Mouse (Mus musculus) midbrain, embryonic 13.5 days (tissue): ENCODE measurements at regions not wholly inside any gene's neighbourhood (a gene's known extent, or its start where the extent isn't known, plus 50 kb on each side); places are given as distances from the start of the nearest gene placed in this dataset.
A peak's percentile ranks its signal among the peaks of the same experiment; 100 is the strongest.

Source experiments
- ATAC-seq: fragments of 200-750 bp; cut with Nextera tagmentation; 2 replicates; pipeline ENCODE4 v1.8.0; 2017; ENCODE audit warnings: mild to moderate bottlenecking, moderate TSS enrichment, moderate library complexity
- H3K27ac ChIP-seq: fragments of 300-500 bp; sonication (generic); 2 replicates; pipeline ENCODE4 v1.5.1; 2015; ENCODE audit warnings: inconsistent platforms, mild to moderate bottlenecking, moderate library complexity
- H3K27me3 ChIP-seq: fragments of 300-500 bp; sonication (generic); 2 replicates; pipeline ENCODE4 v1.6.1; 2015; ENCODE audit warnings: mild to moderate bottlenecking, inconsistent platforms
- H3K36me3 ChIP-seq: fragments of 300-500 bp; sonication (generic); 2 replicates; pipeline ENCODE4 v1.6.1; 2015; ENCODE audit warnings: mild to moderate bottlenecking, inconsistent platforms
- H3K4me1 ChIP-seq: fragments of 300-500 bp; sonication (generic); replicated peaks from 2 replicates; pipeline ENCODE4 v1.6.1; 2015; ENCODE audit warnings: inconsistent platforms
- H3K4me2 ChIP-seq: fragments of 300-500 bp; sonication (generic); replicated peaks from 2 replicates; pipeline ENCODE4 v1.6.1; 2015; ENCODE audit warnings: moderate library complexity, mild to moderate bottlenecking, inconsistent platforms
- H3K4me3 ChIP-seq: fragments of 300-500 bp; sonication (generic); replicated peaks from 2 replicates; pipeline ENCODE4 v1.5.1; 2015; ENCODE audit warnings: mild to moderate bottlenecking, inconsistent platforms
- H3K9ac ChIP-seq: fragments of 300-500 bp; sonication (generic); replicated peaks from 2 replicates; pipeline ENCODE4 v1.6.1; 2015; ENCODE audit warnings: mild to moderate bottlenecking, inconsistent platforms
- H3K9me3 ChIP-seq: fragments of 300-500 bp; sonication (generic); 2 replicates; pipeline ENCODE4 v1.6.1; 2016; ENCODE audit warnings: mild to moderate bottlenecking, inconsistent platforms
- WGBS: fragments of 180-500 bp; shearing (Covaris S2); methylation state at CpG from one replicate; pipeline ENCODE4 v1.1.7; 2015; 5-methylcytosine and 5-hydroxymethylcytosine counted together

- H3K9ac ChIP-seq: no peak overlapping the region
- no peaks in the 10 kb centered on the region for H3K4me1 ChIP-seq
- H3K4me3 ChIP-seq: no peak overlapping the region
- H3K4me2 ChIP-seq: no peak overlapping the region
- ATAC-seq: no peak
- 78% methylated on average over 14 of the region's 14 CpGs for WGBS
- no peaks in the 10 kb centered on the region for H3K27me3 ChIP-seq
- no peaks in the 10 kb centered on the region for H3K36me3 ChIP-seq
- no peaks in the 10 kb centered on the region for H3K9me3 ChIP-seq
- H3K27ac ChIP-seq: no peak overlapping the region
These were observed 118.5 kb upstream of the Ces5a start for GRCm38 (mm10) chr8:93653913-93654705.

GRCm38 (mm10) chr8:93655752-93656151 is 120.1 kb upstream of the Ces5a start:
- Histone ChIP-seq H3K4me1 (no peaks in the 10 kb centered on the region), H3K9ac (no peak overlapping the region), H3K9me3 (no peaks in the 10 kb centered on the region), H3K4me3 (no peak overlapping the region), H3K27me3 (no peaks in the 10 kb centered on the region; the same call in 1 of the 2 replicates), H3K36me3 (no peaks in the 10 kb centered on the region), H3K4me2 (no peak overlapping the region), H3K27ac (no peak overlapping the region)
- no peak for ATAC-seq
- 91% methylated on average over 9 of the region's 9 CpGs for WGBS

- Histone ChIP-seq H3K27ac (no peak overlapping the region), H3K9me3 (no peaks in the 10 kb centered on the region), H3K27me3 (no peaks in the 10 kb centered on the region; the same call in 1 of the 2 replicates), H3K4me2 (peak overlapping the region; percentile 56), H3K36me3 (no peaks in the 10 kb centered on the region), H3K9ac (peak overlapping the region; percentile 45; the same call in 1 of the 2 replicates), H3K4me3 (peak overlapping the region; percentile 31), H3K4me1 (peaks cover 10% of the 10 kb centered on the region; the same call in 1 of the 2 replicates)
- ATAC-seq: peak; percentile 97
- 2% methylated on average over 14 of the region's 15 CpGs for WGBS
These were observed 126.1 kb upstream of the Ces5a start for GRCm38 (mm10) chr8:93661739-93662138.

GRCm38 (mm10) chr8:93662219-93662618 is 126.6 kb upstream of the Ces5a start:
- no peaks in the 10 kb centered on the region; the same call in 1 of the 2 replicates for H3K27me3 ChIP-seq
- H3K36me3 ChIP-seq: no peaks in the 10 kb centered on the region
- peaks cover 10% of the 10 kb centered on the region; the same call in 1 of the 2 replicates for H3K4me1 ChIP-seq
- H3K4me2 ChIP-seq: peak overlapping the region; percentile 56
- ATAC-seq: peak; percentile 47
- peak overlapping the region; percentile 31; the same call in 1 of the 2 replicates for H3K4me3 ChIP-seq
- no peak overlapping the region for H3K27ac ChIP-seq
- no peaks in the 10 kb centered on the region for H3K9me3 ChIP-seq
- H3K9ac ChIP-seq: peak overlapping the region; percentile 45; the same call in 1 of the 2 replicates
- 82% methylated on average over 5 of the region's 5 CpGs for WGBS

GRCm38 (mm10) chr8:93663851-93664250 is 128.2 kb upstream of the Ces5a start:
- H3K4me2 ChIP-seq: no peak overlapping the region
- 85% methylated on average over 4 of the region's 4 CpGs for WGBS
- no peak overlapping the region for H3K4me3 ChIP-seq
- H3K4me1 ChIP-seq: peaks cover 10% of the 10 kb centered on the region; the same call in 1 of the 2 replicates
- no peaks in the 10 kb centered on the region for H3K36me3 ChIP-seq
- no peak overlapping the region for H3K9ac ChIP-seq
- no peaks in the 10 kb centered on the region; the same call in 1 of the 2 replicates for H3K27me3 ChIP-seq
- no peak overlapping the region for H3K27ac ChIP-seq
- no peak for ATAC-seq
- no peaks in the 10 kb centered on the region for H3K9me3 ChIP-seq

- H3K27me3 ChIP-seq: no peaks in the 10 kb centered on the region
- H3K9ac ChIP-seq: no peak overlapping the region
- H3K4me3 ChIP-seq: no peak overlapping the region
- H3K4me2 ChIP-seq: no peak overlapping the region
- H3K4me1 ChIP-seq: no peaks in the 10 kb centered on the region
- no peaks in the 10 kb centered on the region for H3K9me3 ChIP-seq
- ATAC-seq: no peak
- WGBS: 70% methylated on average over 7 of the region's 7 CpGs
- H3K36me3 ChIP-seq: no peaks in the 10 kb centered on the region
- H3K27ac ChIP-seq: no peak overlapping the region
These were observed 132.7 kb upstream of the Ces5a start for GRCm38 (mm10) chr8:93668306-93668705.

- H3K4me3 ChIP-seq: no peak overlapping the region
- H3K9me3 ChIP-seq: no peaks in the 10 kb centered on the region
- H3K36me3 ChIP-seq: no peaks in the 10 kb centered on the region
- no peak overlapping the region for H3K9ac ChIP-seq
- WGBS: 69% methylated on average over 3 of the region's 3 CpGs
- no peaks in the 10 kb centered on the region for H3K27me3 ChIP-seq
- ATAC-seq: no peak
- no peak overlapping the region for H3K27ac ChIP-seq
- H3K4me2 ChIP-seq: no peak overlapping the region
- H3K4me1 ChIP-seq: no peaks in the 10 kb centered on the region
These were observed 135.0 kb upstream of the Gnao1 start for GRCm38 (mm10) chr8:93674721-93675120.

- Histone ChIP-seq H3K9me3 (no peaks in the 10 kb centered on the region), H3K27me3 (no peaks in the 10 kb centered on the region), H3K4me2 (no peak overlapping the region), H3K27ac (no peak overlapping the region), H3K36me3 (no peaks in the 10 kb centered on the region), H3K9ac (no peak overlapping the region), H3K4me3 (no peak overlapping the region), H3K4me1 (0 out of 2 replicates have a peak, but pooled peaks cover 7% of the 10 kb centered on the region)
- 83% methylated on average over 12 of the region's 12 CpGs for WGBS
- ATAC-seq: no peak
These were observed 125.9 kb upstream of the Gnao1 start for GRCm38 (mm10) chr8:93683773-93684391.

GRCm38 (mm10) chr8:93684392-93684791 is 125.4 kb upstream of the Gnao1 start:
- no peaks in the 10 kb centered on the region for H3K27me3 ChIP-seq
- ATAC-seq: no peak
- H3K9ac ChIP-seq: no peak overlapping the region
- H3K9me3 ChIP-seq: no peaks in the 10 kb centered on the region
- H3K4me3 ChIP-seq: no peak overlapping the region
- WGBS: 98% methylated on average over 6 of the region's 6 CpGs
- H3K4me1 ChIP-seq: 0 out of 2 replicates have a peak, but pooled peaks cover 11% of the 10 kb centered on the region
- no peak overlapping the region for H3K4me2 ChIP-seq
- H3K27ac ChIP-seq: no peak overlapping the region
- H3K36me3 ChIP-seq: no peaks in the 10 kb centered on the region

GRCm38 (mm10) chr8:93688845-93689244 is 120.9 kb upstream of the Gnao1 start:
- Histone ChIP-seq H3K9me3 (no peaks in the 10 kb centered on the region), H3K36me3 (no peaks in the 10 kb centered on the region), H3K4me3 (no peak overlapping the region), H3K27ac (peak overlapping the region; percentile 31), H3K27me3 (no peaks in the 10 kb centered on the region), H3K9ac (no peak overlapping the region), H3K4me1 (0 out of 2 replicates have a peak, but pooled peaks cover 11% of the 10 kb centered on the region), H3K4me2 (no peak overlapping the region)
- no peak for ATAC-seq
- WGBS: 39% methylated on average over 7 of the region's 7 CpGs

- Histone ChIP-seq H3K27ac (peak overlapping the region; percentile 31), H3K4me2 (no peak overlapping the region), H3K4me1 (0 out of 2 replicates have a peak, but pooled peaks cover 11% of the 10 kb centered on the region), H3K4me3 (no peak overlapping the region), H3K27me3 (no peaks in the 10 kb centered on the region), H3K9ac (no peak overlapping the region), H3K36me3 (no peaks in the 10 kb centered on the region), H3K9me3 (no peaks in the 10 kb centered on the region)
- 79% methylated on average over 4 of the region's 4 CpGs for WGBS
- no peak for ATAC-seq
These were observed 119.8 kb upstream of the Gnao1 start for GRCm38 (mm10) chr8:93689832-93690471.

GRCm38 (mm10) chr8:93691375-93691774 is 118.4 kb upstream of the Gnao1 start:
- H3K4me1 ChIP-seq: 0 out of 2 replicates have a peak, but pooled peaks cover 11% of the 10 kb centered on the region
- no peak overlapping the region for H3K4me2 ChIP-seq
- no peak overlapping the region for H3K4me3 ChIP-seq
- H3K36me3 ChIP-seq: no peaks in the 10 kb centered on the region
- no peaks in the 10 kb centered on the region for H3K9me3 ChIP-seq
- ATAC-seq: no peak
- H3K27ac ChIP-seq: no peak overlapping the region
- 98% methylated on average over 2 of the region's 2 CpGs for WGBS
- no peak overlapping the region for H3K9ac ChIP-seq
- H3K27me3 ChIP-seq: no peaks in the 10 kb centered on the region
